Mouse (Mus musculus) CH12.LX (cell line): ENCODE measurements around the gene Syt15. TPM values are rescaled to one million over a fixed set of nuclear protein-coding genes. Genes with fewer than 3 reads are reported as not detected.

Experiments
- DNase-seq: peaks from one replicate; pipeline ENCODE4 v3.0.0-alpha.2; 2013; ENCODE audit errors: extremely low read depth
- H3K27ac ChIP-seq: 2 replicates; pipeline ENCODE4 v1.5.1; 2012; ENCODE audit warnings: low read depth, mild to moderate bottlenecking, control low read depth, moderate library complexity; ENCODE audit not compliant: insufficient read depth
- H3K27me3 ChIP-seq: replicated peaks from 2 replicates; pipeline ENCODE3; 2012; ENCODE audit warnings: inconsistent platforms
- H3K36me3 ChIP-seq, 2 experiments: replicated peaks in 1 of 2; 2 replicates each; pipeline versions ENCODE3 to v1.6.1; 2012; ENCODE audit warnings: inconsistent platforms in 1 of 2, low read length in 1 of 2, mild to moderate bottlenecking in 1 of 2, mixed read lengths in 1 of 2, moderate library complexity in 1 of 2; ENCODE audit not compliant: control insufficient read depth in 1 of 2, insufficient read depth in 1 of 2
- H3K4me1 ChIP-seq, 2 experiments: 2 replicates each; pipeline ENCODE4 v1.6.1; 2012; ENCODE audit warnings: inconsistent platforms in 1 of 2, moderate library complexity in 1 of 2; ENCODE audit not compliant: insufficient read depth in 2 of 2, control insufficient read depth in 1 of 2
- H3K4me2 ChIP-seq: 2 replicates; pipeline ENCODE4 v1.6.1; 2012; ENCODE audit warnings: low read depth, mild to moderate bottlenecking, control low read depth; ENCODE audit not compliant: poor library complexity, insufficient read depth, severe bottlenecking
- H3K4me3 ChIP-seq, 3 experiments: fragments of 150-350 bp in 1 of 3; sonication (generic) in 1 of 3; replicated peaks in 1 of 3; 2 replicates each; pipeline versions ENCODE3 to v1.5.1; 2011 to 2012; ENCODE audit warnings: low read depth in 2 of 3, low read length in 2 of 3, mild to moderate bottlenecking in 2 of 3, moderate library complexity in 2 of 3, control low read depth in 1 of 3, improper control_type of control experiment in 1 of 3, inconsistent platforms in 1 of 3, mixed read lengths in 1 of 3; ENCODE audit not compliant: poor library complexity in 1 of 3
- H3K79me2 ChIP-seq: replicated peaks from 2 replicates; pipeline ENCODE4 v1.6.1; 2012; ENCODE audit warnings: mild to moderate bottlenecking, moderate library complexity; ENCODE audit not compliant: control insufficient read depth, poor library complexity, insufficient read depth, severe bottlenecking; ENCODE audit errors: extremely low read depth
- H3K9ac ChIP-seq: 2 replicates; pipeline ENCODE4 v1.6.1; 2012; ENCODE audit warnings: low read depth, mild to moderate bottlenecking, control low read depth, moderate library complexity; ENCODE audit not compliant: insufficient read depth
- H3K9me3 ChIP-seq: replicated peaks from 2 replicates; pipeline ENCODE3; 2012; ENCODE audit warnings: low read length, inconsistent platforms, mixed read lengths
- CHD2 ChIP-seq: IDR thresholded peaks from 2 replicates; pipeline ENCODE4 v1.6.1; 2011; ENCODE audit warnings: low read length, improper control_type of control experiment
- E2F4 ChIP-seq: IDR thresholded peaks from 2 replicates; pipeline ENCODE4 v1.6.1; 2011; ENCODE audit warnings: low read depth, low read length, improper control_type of control experiment; ENCODE audit not compliant: insufficient replicate concordance
- ELF1 ChIP-seq: IDR thresholded peaks from 2 replicates; pipeline ENCODE4 v1.6.1; 2014; ENCODE audit warnings: low read depth, mild to moderate bottlenecking, inconsistent platforms, low read length, improper control_type of control experiment
- ETS1 ChIP-seq: conservative IDR thresholded peaks from 2 replicates; pipeline ENCODE4 v1.6.1; 2012; ENCODE audit warnings: low read depth, mild to moderate bottlenecking, inconsistent platforms, low read length, improper control_type of control experiment, moderate library complexity
- GABPA ChIP-seq: IDR thresholded peaks from 2 replicates; pipeline ENCODE4 v1.6.1; 2012; ENCODE audit warnings: low read depth, low read length, improper control_type of control experiment, inconsistent platforms; ENCODE audit not compliant: insufficient replicate concordance
- HCFC1 ChIP-seq: IDR thresholded peaks from 2 replicates; pipeline ENCODE4 v1.6.1; 2012; ENCODE audit warnings: low read depth, mild to moderate bottlenecking, inconsistent platforms, low read length, improper control_type of control experiment
- IRF4 ChIP-seq: IDR thresholded peaks from 2 replicates; pipeline ENCODE4 v1.6.1; 2014; ENCODE audit warnings: low read depth, mild to moderate bottlenecking, inconsistent platforms, low read length, improper control_type of control experiment
- JUND ChIP-seq: conservative IDR thresholded peaks from 2 replicates; pipeline ENCODE4 v1.6.1; 2011; ENCODE audit warnings: low read depth, low read length, improper control_type of control experiment
- MAFK ChIP-seq: IDR thresholded peaks from 2 replicates; pipeline ENCODE4 v1.6.1; 2011; ENCODE audit warnings: low read length, improper control_type of control experiment; ENCODE audit not compliant: insufficient replicate concordance
- PAX5 ChIP-seq: IDR thresholded peaks from 2 replicates; pipeline ENCODE4 v1.6.1; 2012; ENCODE audit warnings: low read length, inconsistent platforms, mixed read lengths
- RAD21 ChIP-seq: IDR thresholded peaks from 2 replicates; pipeline ENCODE4 v1.6.1; 2011; ENCODE audit warnings: low read depth, mild to moderate bottlenecking, low read length, improper control_type of control experiment, moderate library complexity
- TCF12 ChIP-seq: IDR thresholded peaks from 2 replicates; pipeline ENCODE4 v1.6.1; 2014; ENCODE audit warnings: low read depth, mild to moderate bottlenecking, inconsistent platforms, low read length, improper control_type of control experiment
- USF1 ChIP-seq: IDR thresholded peaks from 2 replicates; pipeline ENCODE4 v1.6.1; 2014; ENCODE audit warnings: low read depth, mild to moderate bottlenecking, inconsistent platforms, low read length, improper control_type of control experiment
- ZMIZ1 ChIP-seq: IDR thresholded peaks from 2 replicates; pipeline ENCODE4 v1.6.1; 2012; ENCODE audit warnings: low read depth, mild to moderate bottlenecking, inconsistent platforms, low read length, improper control_type of control experiment
- dilution Hi-C: fragments of 300-500 bp; cut with MboI; formaldehyde crosslinking; loops from 2 replicates; pipeline ENCODE4 v1.14.3; 2020; ENCODE audit warnings: low sequenced_read_pairs; ENCODE audit not compliant: extremely low pct_unique_long_range_greater_than_20kb, extremely low pct_ligation_motif_present
- in situ Hi-C: fragments of 300-500 bp; cut with MboI; formaldehyde crosslinking; loops from 3 replicates; pipeline ENCODE4 v1.14.3; 2019; ENCODE audit warnings: low sequenced_read_pairs, low pct_ligation_motif_present, low pct_unique_long_range_greater_than_20kb, mixed read lengths
- polyA plus RNA-seq: library from polyadenylated mRNA; unstranded; fragments of >175 nt; gene quantifications from 2 replicates; pipeline ENCODE4 v1.2.1, GENCODE M21; 2012; ENCODE audit warnings: low read depth; ENCODE audit not compliant: insufficient read length
- total RNA-seq, 2 experiments: library from RNA; depleted of rRNA; stranded (reverse); fragments of 300-350 nt in 1 of 2; fragments of >200 nt in 1 of 2; gene quantifications; 2 replicates each; pipeline ENCODE4 v1.2.3; 2012 to 2014

The Syt15 gene
- total and polyA plus RNA-seq, 3 experiments = 0.10 TPM; not detected in 2

- in situ Hi-C loops = loop anchor here (5.0 kb wide), 1 partner anchor 89 kb away; no protein-coding TSS in a partner anchor
- DNase-seq = no peak
Measured at GRCm38 (mm10) chr14:34196706-34197105, 22.7 kb upstream of the Syt15 start.

GRCm38 (mm10) chr14:34200738-34201230, 18.6 kb upstream of the Syt15 start:
- dilution Hi-C loops = no loop called here
- H3K27ac ChIP-seq = no peak overlapping the region
- in situ Hi-C loops = no loop called here
- H3K27me3 ChIP-seq = peaks cover 30% of the 10 kb centered on the region
- no peak for DNase-seq
- H3K9me3 ChIP-seq = no peaks in the 10 kb centered on the region
- no peaks in the 10 kb centered on the region for H3K79me2 ChIP-seq
- no peak for TF ChIP-seq E2F4
- TF ChIP-seq MAFK = no peak
- TF ChIP-seq ZMIZ1 = no peak
- no peak for TF ChIP-seq ELF1
- no peak for TF ChIP-seq ETS1
- no peak for TF ChIP-seq RAD21
- TF ChIP-seq PAX5 = no peak
- no peak for TF ChIP-seq TCF12
- no peak for TF ChIP-seq USF1
- TF ChIP-seq GABPA = no peak
- no peak for TF ChIP-seq JUND
- TF ChIP-seq IRF4 = no peak
- no peak for TF ChIP-seq CHD2
- TF ChIP-seq HCFC1 = no peak
- TF ChIP-seq, all 38 proteins: peak for 0
- Histone ChIP-seq H3K4me3 (peak overlapping the region in 1 of 3 experiments; percentile 57), H3K36me3 (no peaks in the 10 kb centered on the region), H3K4me2 (peak overlapping the region; percentile 27; the same call in 1 of the 2 replicates), H3K9ac (no peak overlapping the region), H3K4me1 (peaks cover 0 to 28% of the 10 kb centered on the region in 2 experiments; a peak in 2 of 4 replicates)

More at GRCm38 (mm10) chr14:34196706-34197105, 22.7 kb upstream of the Syt15 start:
- no peak overlapping the region for H3K4me3 ChIP-seq
- dilution Hi-C loops = no loop called here
- peaks cover 7% of the 10 kb centered on the region for H3K27me3 ChIP-seq
- no peak overlapping the region for H3K27ac ChIP-seq
- no peaks in the 10 kb centered on the region for H3K36me3 ChIP-seq
- H3K9ac ChIP-seq = no peak overlapping the region
- H3K9me3 ChIP-seq = no peaks in the 10 kb centered on the region
- H3K4me2 ChIP-seq = no peak overlapping the region
- H3K4me1 ChIP-seq = peaks cover 11 to 64% of the 10 kb centered on the region in 2 experiments
- H3K79me2 ChIP-seq = no peaks in the 10 kb centered on the region
- no peak for TF ChIP-seq ELF1
- no peak for TF ChIP-seq GABPA
